Mouse (Mus musculus): ENCODE data around the gene Tlr13. TPM values are rescaled to one million over a fixed set of nuclear protein-coding genes. Genes with fewer than 3 reads are reported as not detected.

The Tlr13 gene
- 1 to 10 TPM; 1.5 to 1.7 TPM for total RNA-seq (2021)
- long read RNA-seq, experiment 1, full-length matches to known transcripts, result 2 of 2 reads
- long read RNA-seq, experiment 1, partial matches to known transcripts, result 0 of 2 reads
- long read RNA-seq, experiment 1, other reads (novel, unspliced or antisense), result 0 of 2 reads
- long read RNA-seq, experiment 2, full-length matches to known transcripts, result 2 of 3 reads
- long read RNA-seq, experiment 2, partial matches to known transcripts, result 0 of 3 reads
- long read RNA-seq, experiment 2, other reads (novel, unspliced or antisense), result 1 of 3 reads

DNA sequence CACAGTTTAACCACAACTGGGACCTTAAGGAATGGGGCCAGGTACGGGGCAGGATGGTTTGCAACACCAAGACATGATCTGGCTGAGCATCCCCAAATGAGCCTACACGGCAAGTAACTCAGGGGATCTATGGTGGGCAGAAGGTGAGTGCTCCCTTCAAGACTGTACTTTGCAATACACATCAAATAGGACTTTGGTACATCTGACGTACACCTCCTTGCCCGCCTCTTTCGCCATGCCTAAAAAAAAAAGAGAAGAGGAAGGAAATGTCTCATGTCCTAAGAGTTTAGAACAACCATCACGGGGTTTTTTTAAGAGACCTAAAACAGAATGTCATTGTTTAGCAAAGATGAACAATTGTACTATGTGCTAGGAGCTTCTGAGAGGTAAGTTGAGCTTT lies at the start of gene Tlr13:
Gene Tlr13, plus strand, starts transcription at position 269 of the 400 bp plus-strand sequence.
- intact Hi-C loops (cut with DNase I), result no loop called here
- DNase-seq, result no peak

DNA sequence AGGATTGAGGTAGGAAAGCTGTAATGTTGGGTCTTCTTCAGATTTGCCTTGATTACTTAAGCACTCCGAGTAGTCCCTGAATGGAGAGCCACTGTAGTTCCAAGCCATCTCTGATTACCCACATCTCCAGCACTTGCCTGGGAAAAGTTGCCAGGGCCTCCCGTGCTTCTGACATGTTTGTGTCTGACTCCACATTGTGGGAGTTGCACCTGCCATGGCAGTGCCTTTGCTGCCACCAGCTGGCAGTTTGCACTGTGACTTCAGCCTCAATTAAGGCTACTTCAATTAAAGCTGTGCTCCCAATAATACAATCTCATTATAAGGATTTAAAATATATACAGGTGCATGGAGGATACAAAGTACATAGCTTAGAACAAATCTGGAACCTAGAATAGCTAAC lies 37.5 kb upstream of the Tlr13 start:
- intact Hi-C loops (cut with DNase I), result no loop called here
- DNase-seq, result peak; percentile 38 to 50

DNA sequence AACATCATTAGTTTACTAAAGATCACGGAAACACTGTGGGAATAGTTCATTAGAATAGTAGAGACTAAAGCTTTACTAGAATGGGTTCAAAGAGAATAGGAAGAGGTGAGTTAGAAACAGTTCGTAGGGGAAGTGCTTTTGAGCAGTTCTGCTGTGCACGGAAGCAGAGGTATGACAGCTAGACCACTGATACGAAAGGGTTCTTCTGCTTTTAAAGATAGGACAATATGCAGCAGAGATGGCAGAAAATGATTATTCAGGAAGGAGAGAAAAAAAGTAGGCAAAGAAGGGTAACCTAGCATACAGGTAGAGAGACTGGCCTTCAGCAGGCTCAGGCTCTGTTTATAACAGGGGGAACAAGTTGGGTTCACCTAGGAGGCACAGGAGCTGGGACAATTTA lies 29.1 kb upstream of the Tlr13 start:
- intact Hi-C loops (cut with DNase I), result no loop called here
- DNase-seq, result no peak

DNA sequence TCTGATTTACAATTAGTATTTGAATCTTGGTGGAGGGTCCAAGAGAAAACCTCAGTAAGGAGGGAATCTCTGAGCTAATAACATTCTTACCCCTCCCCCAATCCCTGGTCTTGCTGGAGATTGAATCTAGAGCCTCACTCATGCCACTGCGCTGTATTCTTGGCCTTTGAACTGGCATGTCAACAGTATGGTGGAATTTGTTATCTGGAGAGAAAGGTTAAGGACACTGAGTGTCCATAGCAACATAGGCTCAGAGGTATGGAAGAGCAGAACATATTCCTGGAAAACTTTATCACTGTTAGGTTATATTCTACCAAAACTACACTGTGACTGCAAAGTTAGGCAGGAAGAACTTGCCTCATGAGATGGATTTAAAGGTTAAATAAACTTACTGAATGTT lies 28.3 kb upstream of the Tlr13 start:
- intact Hi-C loops (cut with DNase I), result no loop called here
- no peak for DNase-seq

DNA sequence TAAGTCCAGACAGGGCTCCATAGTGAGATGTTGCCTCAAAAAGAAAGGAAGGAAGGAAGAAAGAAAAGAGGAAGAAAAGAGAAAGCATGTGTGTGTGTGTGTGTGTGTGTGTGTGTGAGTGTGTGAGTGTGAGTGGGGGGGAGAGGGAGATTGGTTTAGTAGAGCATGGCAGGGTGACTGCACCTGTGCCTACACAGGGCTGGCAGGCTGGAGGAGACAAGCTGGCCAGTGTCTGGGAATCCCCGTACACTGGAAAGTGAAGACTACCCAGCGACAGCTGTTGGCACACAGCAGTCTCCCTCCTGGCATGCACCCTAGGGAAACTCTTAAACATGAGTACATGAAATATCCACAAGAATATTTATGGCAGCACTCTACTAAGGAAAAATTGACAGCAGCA lies 20.2 kb upstream of the Tlr13 start:
- intact Hi-C loops (cut with DNase I), result no loop called here
- no peak for DNase-seq

DNA sequence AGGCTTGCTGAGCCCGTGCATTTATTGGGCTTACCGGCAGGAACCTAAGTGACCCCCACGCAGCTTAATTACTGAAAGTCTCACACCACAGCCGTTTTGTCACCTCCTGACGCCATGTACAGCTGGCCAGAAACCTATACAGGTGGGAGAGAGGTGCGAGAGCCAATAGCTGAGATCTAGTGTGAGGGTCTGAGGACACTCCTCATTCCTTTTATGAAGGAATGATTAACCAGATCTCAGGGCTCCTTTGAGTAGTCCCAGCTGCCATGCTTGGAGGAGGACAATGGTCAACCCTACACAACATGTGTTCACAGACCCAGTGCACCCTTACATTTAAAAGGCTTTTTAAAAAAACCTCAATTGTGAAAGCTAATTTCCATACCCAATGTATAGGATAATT lies 14.7 kb upstream of the Tlr13 start:
- intact Hi-C loops (cut with DNase I), result no loop called here
- no peak for DNase-seq

DNA sequence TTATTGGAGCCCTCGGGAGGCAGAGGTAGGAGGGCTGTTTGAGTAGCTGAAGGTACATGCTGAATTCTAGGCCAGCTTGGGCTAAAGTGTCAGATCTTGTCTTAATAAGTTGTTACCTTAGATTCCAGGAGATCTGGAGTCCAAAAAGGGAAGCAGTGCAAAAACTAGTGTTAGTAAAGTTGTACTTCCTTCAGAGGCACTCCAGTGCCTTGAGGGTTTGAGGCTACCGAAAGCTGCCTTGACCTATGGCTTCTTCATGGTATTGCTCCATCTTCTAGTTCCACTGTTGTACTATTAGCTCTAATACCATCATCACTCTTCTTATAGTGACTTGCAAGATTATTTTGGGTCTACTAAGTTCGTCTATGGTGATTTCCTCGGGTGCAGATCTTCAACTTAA lies 13.1 kb upstream of the Tlr13 start:
- intact Hi-C loops (cut with DNase I), result no loop called here
- DNase-seq, result no peak

DNA sequence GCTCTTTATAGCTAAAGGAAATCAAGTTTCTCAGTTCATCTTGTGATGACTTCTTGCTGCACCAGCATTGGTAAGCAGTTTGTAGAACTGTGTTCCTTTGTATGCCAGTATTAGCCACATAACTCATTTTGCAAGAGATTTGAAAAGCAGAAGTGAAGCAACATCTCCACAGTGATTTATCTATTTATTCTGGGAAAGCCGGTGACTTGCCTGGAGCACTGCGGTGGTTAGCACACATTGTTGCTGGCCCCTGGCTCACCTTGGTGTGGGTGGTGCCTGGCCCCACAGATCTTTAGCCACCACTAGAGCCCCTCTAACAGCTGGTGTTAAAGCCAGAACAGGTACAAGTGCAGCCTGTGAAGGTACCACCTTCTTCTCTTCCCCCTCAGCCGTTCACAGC lies 8.1 kb upstream of the Tlr13 start:
- no peak for DNase-seq
- intact Hi-C loops (cut with DNase I), result no loop called here

DNA sequence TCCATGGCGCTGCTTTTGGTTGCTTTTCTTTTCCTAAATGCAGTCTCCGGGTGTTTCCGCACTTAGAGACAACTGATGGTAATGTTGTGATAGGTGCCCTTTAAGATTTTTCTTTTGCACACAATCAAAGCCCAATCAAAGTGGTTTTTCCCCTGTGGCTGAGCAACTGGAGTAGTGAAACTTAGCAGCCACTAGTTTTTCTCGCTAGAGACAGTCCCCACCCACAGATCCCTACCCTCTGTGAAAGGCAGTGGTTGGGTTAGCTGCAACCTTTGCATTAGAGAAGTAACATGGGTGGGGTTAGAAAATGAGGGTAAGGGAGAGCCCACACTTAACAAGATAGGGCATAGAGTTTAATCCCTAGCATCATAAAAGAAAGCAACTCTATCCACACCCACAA lies 7.5 kb upstream of the Tlr13 start:
- intact Hi-C loops (cut with DNase I), result no loop called here
- DNase-seq, result no peak

DNA sequence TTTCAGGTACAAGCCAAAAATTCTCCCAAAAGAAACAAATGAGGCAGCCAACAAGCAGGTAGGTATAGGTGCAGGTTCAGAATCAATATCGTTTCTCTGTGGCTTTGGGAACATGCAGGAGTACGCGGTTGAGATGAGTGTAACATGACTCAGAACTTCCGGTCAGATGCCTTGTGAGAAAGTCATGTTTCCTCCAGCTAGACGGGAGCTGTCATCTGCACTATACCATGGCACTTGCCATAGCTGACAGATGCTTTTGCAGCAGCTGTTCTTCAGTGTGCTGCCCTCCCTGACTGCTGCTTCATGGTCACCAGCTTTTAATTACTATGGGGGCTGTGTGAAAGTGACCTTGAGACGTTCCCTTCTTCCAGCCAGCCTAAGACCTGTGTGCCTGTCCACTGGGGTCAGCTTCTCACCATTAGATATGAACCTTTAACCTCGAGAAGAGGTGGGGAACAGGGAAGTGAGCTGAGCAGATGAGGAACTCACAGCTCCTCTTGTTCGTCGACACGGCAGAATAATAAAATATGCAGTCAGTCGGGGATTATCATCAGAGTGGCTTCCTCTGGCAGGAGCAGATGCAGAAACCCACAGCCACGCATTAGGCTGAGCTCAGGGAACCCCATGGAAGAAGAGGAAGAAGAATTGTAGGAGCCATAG lies 7.0 kb upstream of the Tlr13 start:
- DNase-seq, result no peak
- intact Hi-C loops (cut with DNase I), result no loop called here

DNA sequence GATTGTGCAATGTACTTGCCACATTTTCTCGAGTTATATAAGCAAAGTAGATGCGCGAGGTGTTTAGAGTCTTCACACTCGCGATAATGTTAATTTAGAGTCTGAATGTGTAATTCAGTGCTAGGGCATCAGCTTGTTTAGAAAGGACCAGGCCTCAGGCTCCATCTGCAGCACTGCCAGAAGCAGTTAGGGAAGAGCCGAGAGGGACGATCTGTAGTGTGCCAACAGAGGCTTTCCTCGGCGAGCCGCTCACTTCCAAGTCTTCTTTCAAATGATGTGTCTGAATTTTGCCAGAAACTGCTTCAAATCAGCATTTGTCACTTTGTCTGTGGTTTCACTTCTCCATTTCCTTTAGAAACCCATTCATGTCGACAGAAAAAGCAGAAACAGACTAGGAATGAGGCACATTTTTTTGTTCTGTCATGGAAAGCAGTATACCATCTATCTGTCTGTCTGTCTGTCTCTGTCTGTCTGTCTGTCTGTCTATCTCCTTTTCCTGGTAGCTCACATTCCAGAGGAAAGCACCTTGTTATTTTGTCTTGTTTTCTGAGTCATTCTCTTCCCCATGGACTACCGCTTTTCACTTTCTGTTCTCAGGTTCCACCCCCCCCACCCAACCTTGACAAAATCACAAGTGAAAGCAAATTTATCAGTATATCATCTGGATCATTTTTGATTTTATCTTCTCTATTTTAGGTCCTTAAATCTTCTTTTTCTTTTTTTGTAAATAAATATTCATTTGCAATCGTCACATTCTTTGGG lies 3.5 kb upstream of the Tlr13 start:
- no peak for DNase-seq
- intact Hi-C loops (cut with DNase I), result no loop called here

DNA sequence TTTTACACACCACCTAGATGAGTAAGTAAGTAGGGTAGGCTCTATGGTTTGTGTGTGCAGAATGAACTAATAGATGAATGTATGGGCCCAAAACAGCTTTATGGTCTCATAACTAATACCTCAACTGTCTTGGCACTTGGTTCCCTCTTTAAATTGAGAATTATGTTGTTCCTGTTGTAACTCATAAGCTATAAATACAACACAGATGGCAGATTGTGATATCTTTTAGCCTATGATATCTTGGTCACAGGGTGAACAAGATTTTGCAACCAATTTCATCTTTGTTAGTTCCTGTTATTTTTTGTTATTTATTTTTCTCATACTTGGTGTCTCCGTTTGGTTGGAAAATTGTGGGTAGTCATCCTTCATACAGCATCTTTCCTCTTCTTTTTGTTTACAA lies 5.2 kb downstream of the Tlr13 start:
- DNase-seq, result no peak
- intact Hi-C loops (cut with DNase I), result no loop called here

DNA sequence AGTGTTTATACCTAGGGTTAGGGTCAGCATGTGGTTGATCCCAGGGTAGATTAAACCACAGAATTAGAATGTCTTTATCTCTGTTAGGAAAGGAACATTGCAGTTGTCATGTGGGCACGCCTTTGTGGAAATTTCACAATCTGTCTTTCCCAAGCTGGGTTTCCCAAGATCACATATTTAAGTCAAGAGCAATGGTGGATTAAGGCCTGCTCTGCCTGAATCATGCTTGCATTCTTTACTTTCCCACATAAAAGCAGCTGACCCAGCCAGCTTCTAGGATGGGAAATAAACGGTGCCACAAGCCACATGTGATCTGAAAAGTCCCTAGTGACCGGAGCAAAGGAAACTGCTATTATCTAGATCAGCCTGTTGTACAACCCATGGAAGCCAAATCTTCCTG lies 6.5 kb downstream of the Tlr13 start:
- intact Hi-C loops (cut with DNase I), result no loop called here
- DNase-seq, result no peak

DNA sequence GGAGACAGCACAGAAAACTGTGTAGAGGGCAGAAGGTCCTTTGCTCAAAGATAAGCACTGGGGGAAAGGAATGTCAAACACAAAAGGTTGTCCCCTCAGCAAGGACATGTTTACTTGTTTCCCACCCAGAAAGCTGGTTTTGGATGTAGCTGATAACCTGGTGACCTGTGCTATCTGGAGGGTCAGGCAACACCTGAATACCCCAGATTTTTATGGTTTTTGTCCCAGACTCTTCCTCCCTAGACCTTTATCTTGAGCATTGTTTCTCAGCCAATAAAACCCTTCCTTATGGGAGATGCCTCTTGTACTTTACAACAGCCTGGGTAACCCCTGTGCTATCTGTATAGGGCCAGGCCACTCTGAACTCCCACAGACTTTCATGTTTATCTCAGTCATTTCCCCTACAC lies 11.2 kb downstream of the Tlr13 start:
- intact Hi-C loops (cut with DNase I), result no loop called here
- no peak for DNase-seq

DNA sequence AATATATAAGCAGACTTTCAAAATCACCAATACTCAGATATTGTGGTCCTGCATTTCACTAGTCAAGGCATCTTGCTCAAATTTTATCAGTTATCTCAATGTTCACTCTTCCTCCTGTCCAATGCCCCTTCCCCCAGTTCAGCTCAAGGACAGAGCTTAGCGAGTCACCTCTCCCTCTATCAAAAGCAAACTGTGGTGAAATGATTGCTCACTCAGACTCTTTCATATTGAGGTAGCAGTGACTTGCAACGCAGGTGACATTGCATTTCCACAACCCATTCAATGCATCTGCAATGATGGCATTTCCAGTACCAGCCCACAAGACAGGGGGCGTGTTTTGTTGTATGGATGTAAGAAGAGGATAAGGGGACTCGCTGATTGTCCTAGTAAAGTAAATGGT lies 12.9 kb downstream of the Tlr13 start:
- DNase-seq, result no peak
- intact Hi-C loops (cut with DNase I), result no loop called here

DNA sequence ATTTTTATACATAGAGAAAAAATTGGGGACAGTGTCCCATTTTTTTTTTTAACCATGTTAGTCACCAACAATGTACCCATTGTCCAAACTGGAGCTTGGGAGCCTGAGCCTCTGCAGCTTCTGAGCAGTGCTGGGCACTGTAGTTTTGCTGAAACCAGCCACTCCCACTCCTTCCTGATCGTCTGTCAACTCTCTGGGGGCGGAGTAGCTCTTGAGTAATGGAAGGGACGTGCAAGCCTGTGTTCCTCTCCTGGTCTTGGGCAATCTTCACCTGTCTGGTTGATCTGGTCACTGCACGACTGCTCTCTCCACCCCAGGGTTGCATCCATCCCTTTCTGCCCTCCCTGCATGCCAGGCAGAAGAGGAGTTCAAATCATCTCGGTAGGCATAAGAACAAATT lies 21.0 kb downstream of the Tlr13 start:
- DNase-seq, result no peak
- intact Hi-C loops (cut with DNase I), result no loop called here

DNA sequence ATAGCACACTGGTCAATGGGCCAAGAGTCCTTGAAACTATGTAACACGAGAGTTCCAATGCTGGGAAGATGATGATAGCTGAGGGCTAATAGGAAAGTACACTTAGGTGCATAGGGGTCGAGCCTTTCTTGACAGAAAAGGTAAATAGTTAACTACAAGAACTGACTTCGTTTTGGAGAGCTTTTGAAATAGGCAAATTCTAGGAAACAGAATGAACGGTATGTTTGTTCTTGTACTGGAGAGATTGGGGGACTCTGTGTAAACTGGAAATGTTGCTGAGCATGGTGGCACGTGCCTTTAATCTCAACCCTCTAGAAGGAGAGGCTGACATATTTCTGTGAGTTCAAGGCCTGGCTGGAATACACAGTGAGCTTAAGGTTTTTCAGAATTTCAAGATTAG lies 21.6 kb downstream of the Tlr13 start:
- no peak for DNase-seq
- intact Hi-C loops (cut with DNase I), result no loop called here

DNA sequence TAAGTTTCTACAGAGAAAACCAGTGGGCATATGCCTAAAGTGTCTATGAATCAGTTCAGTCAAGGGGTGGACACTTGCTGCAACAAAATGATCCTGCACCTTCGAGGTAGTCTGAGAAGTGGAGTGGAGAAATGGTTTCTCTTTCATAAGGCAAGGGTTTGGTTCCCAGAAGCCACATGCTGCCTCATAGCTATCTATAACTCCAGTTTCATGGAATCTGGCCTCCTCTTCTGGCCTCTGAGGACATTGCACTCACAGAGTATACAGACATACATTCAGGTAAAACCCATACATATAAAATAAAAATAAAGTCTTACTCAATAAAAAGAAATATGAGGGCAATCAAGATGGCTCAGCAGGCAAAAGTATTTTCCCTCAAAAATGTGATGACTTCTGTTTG lies 22.1 kb downstream of the Tlr13 start:
- DNase-seq, result no peak
- intact Hi-C loops (cut with DNase I), result no loop called here

DNA sequence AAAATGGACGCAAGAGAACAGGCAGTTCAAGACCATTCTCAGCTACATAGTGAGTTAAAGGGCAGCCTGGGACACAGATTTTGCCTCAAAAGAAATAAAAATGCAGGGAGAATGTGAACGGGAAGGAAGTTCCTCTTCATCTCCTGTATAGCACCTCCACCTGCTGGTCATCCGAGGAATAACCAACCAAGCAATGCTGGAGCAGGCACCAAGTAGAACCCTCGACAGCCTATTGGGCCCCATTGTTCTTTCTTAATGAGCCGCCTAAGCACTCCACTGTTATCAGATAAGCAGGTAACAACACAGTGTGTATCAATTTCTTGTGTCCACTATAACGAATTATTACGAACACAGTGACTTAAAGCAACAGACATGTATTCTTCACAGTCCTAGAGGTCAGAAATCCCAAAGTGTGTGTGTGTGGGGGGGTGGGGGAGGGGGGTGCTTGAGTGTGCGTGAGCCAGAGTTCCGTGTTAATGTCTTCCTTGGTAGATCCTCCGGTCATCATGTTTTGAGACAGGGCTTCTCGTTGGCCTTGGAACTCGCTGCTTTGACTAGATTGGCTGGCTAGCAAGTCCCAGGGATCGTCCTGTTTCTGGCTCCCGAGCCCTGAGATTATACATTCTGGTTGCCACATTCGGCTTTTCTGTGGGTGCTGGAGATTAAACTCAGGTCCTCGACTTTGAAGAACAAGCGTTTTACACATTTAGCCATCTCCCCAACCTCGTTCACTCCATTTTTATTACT lies 28.3 kb downstream of the Tlr13 start:
- DNase-seq, result peak; percentile 67 to 76

DNA sequence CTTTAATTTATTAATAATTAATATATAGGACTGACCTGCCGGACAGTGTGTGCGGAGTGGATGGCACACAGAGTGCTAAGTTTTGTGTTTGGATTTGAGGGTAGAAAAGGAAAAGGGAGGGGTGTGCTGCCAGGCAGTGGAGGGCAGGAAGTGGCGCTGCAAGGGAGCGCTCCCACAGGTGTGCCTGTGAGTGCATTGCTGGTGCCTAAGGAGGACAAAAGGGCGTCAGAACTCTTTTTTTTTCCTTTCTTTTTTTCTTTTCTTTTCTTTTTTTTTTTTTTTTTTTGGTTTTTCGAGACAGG lies 28.8 kb downstream of the Tlr13 start:
- intact Hi-C loops (cut with DNase I), result loop anchor here (2.0 kb wide), 1 partner anchor 145 kb away; the partner anchor contains the start of gene Atp7a
- no peak for DNase-seq

More for the DNA sequence above, 28.3 kb downstream of the Tlr13 start:
- intact Hi-C loops (cut with DNase I), result loop anchor here (2.0 kb wide), 1 partner anchor 144 kb away; the partner anchor contains the start of gene Atp7a

DNA sequence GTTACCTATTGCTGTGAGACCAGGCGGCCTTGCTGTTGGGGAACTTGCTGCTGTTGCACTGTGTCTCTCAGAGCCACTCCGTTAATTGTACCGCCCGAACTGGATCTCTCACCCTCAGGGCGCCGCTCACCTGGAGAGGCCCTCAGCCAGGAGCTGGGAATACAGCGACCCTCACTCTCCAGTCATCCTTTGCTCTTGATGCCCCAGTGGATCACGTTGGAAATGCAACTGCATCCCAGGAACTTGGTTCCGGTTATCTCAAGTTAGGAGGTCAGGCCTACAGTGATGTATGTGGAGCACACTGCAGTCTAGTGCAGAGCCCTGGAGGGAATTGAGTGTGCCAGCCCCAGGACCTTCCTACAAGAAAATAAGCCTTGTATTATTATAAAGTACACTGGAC lies 33.3 kb downstream of the Tlr13 start:
- intact Hi-C loops (cut with DNase I), result no loop called here
- DNase-seq, result no peak
